Mouse (Mus musculus): ENCODE data around the gene 4933407L21Rik. TPM values are rescaled to one million over a fixed set of nuclear protein-coding genes. Genes with fewer than 3 reads are reported as not detected.

The 4933407L21Rik gene
- 0.52 TPM for total RNA-seq (2023)

GRCm38 (mm10) chr1:85928057-85928687, at the start of gene 4933407L21Rik:
Gene 4933407L21Rik (plus strand): TSS chr1:85928483.

DNA sequence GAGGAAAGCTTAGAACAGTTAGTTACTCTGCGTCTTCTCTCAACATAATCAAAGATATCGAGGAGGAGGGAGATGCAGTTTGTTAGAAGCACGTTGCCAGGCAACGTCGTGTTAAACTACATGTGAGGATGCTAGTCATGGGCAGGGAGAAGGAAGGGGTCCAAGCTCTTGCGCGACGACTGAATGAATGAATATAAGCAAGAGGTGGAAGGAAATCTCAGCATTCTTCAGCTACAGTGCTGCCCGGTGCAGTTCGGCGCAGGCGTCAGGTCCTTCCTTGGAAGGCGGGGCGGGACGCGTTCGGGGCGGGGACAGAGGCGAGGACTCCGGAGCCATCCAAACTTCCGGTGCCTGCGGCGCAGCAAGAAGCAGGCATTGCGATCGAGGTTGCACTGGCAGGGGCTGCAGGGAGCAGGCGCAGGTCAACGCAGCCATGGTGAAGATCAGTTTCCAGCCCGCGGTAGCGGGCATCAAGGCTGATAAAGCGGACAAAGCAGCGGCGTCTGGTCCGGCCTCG, 34.0 kb upstream of the 4933407L21Rik start, which contains the start of gene Itm2c:
TSS of gene Itm2c (plus strand) at position 51 of the 517 bp plus-strand sequence.

DNA sequence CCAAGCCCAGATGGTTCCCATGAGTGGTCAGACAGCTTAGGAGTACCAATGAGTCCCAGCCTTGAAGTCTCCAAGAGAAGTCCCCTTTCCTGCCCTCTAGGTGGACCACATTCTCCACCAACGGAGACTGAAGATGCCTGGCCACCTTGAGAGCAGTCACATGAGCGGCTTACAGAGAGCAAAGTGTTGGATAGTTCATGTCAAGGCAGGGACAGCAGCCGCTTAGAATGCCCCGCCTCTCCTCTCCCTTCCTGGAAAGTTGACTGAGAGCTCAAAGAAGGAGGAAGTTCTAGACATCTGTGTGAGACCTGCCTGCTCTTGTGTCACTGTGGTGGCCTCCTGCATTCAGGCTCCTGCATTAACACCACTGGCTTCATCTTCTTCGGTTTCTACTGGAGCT, 32.6 kb downstream of the 4933407L21Rik start, which contains the start of gene Gpr55:
TSS of gene Gpr55 (minus strand) at position 135 of the 400 bp plus-strand sequence.

Other genes with a start within 250 kb of the 4933407L21Rik start
- 27.8 TPM for gene A630001G21Rik, start 149.8 kb upstream of the 4933407L21Rik start, total RNA-seq (2023)
- 126 TPM for gene Cab39, start 135.0 kb upstream of the 4933407L21Rik start, total RNA-seq (2023)
- 54.2 TPM for gene Itm2c, start 34.2 kb upstream of the 4933407L21Rik start, total RNA-seq (2023)
- gene Gpr55, start 32.5 kb downstream of the 4933407L21Rik start, total RNA-seq (2023), result 2.9 TPM
- not detected for gene Spata3, start 88.3 kb downstream of the 4933407L21Rik start, total RNA-seq (2023)
- gene 2810459M11Rik, start 117.4 kb downstream of the 4933407L21Rik start, total RNA-seq (2023), result 0.80 TPM
- gene Psmd1, start 135.9 kb downstream of the 4933407L21Rik start, total RNA-seq (2023), result 43.8 TPM
- not detected for gene Htr2b, start 183.5 kb downstream of the 4933407L21Rik start, total RNA-seq (2023)
- gene Gm21972, start 205.2 kb downstream of the 4933407L21Rik start, total RNA-seq (2023), result not detected
- 14.9 TPM for gene Armc9, start 226.3 kb downstream of the 4933407L21Rik start, total RNA-seq (2023)

Measured in CD8-positive naive resting alpha-beta T cell, adult 57 days (primary cell).